Mouse (Mus musculus): Measurements from ENCODE around the gene Wdr13.
"Not testable (repeated sequence)": the region's sequence is repeated elsewhere in the genome, so short reads cannot be mapped to it uniquely, and the experiment has no call there.

Gene Wdr13

GRCm38 (mm10) chrX:8102213-8102668, 30.5 kb downstream of the Wdr13 start:
- DNase-seq = no peak

- DNase-seq = no peak
Measured at GRCm38 (mm10) chrX:8101017-8101416, 31.7 kb downstream of the Wdr13 start.

GRCm38 (mm10) chrX:8099435-8099834, 33.3 kb downstream of the Wdr13 start:
- no peak for DNase-seq

- DNase-seq = peak; percentile 98
Measured at GRCm38 (mm10) chrX:8096787-8097242, 35.9 kb downstream of the Wdr13 start.

GRCm38 (mm10) chrX:8096068-8096786, 36.5 kb downstream of the Wdr13 start:
- DNase-seq = peak; percentile 81

- no peak for DNase-seq
Measured at GRCm38 (mm10) chrX:8095546-8095945, 37.1 kb downstream of the Wdr13 start.

- not testable (repeated sequence) for DNase-seq
Measured at GRCm38 (mm10) chrX:8090954-8091347, 41.7 kb downstream of the Wdr13 start.

- no peak for DNase-seq
Measured at GRCm38 (mm10) chrX:8090346-8090953, 42.2 kb downstream of the Wdr13 start, which contains the start of gene Was. Was (minus strand) TSS chrX:8090498.

GRCm38 (mm10) chrX:8089746-8090145, 42.9 kb downstream of the Wdr13 start:
- DNase-seq = no peak

GRCm38 (mm10) chrX:8085611-8086010, 47.1 kb downstream of the Wdr13 start:
- no peak for DNase-seq

GRCm38 (mm10) chrX:8084771-8085259, 47.9 kb downstream of the Wdr13 start:
- DNase-seq = no peak

- no peak for DNase-seq
Measured at GRCm38 (mm10) chrX:8075104-8075503, 57.6 kb downstream of the Wdr13 start.

- DNase-seq = peak; percentile 96
Measured at GRCm38 (mm10) chrX:8074430-8075014, 58.2 kb downstream of the Wdr13 start, which contains the start of gene Suv39h1. Suv39h1 (minus strand) TSS chrX:8074760.

- DNase-seq = no peak
Measured at GRCm38 (mm10) chrX:8073881-8074429, 58.7 kb downstream of the Wdr13 start.

Data from kidney, adult 9 months (tissue).